Mouse (Mus musculus) embryonic fibroblast, embryonic 13.5 days (primary cell): ENCODE measurements at regions not wholly inside any gene's neighbourhood (a gene's known extent, or its start where the extent isn't known, plus 50 kb on each side); places are given as distances from the start of the nearest gene placed in this dataset.

Experiments used
- CTCF ChIP-seq: IDR thresholded peaks from 2 replicates; pipeline ENCODE4 v1.5.1; 2011; ENCODE audit warnings: mild to moderate bottlenecking, control low read depth, low read length, moderate library complexity, borderline replicate concordance; ENCODE audit not compliant: insufficient read depth
- POLR2A ChIP-seq: IDR thresholded peaks from 2 replicates; pipeline ENCODE4 v1.6.1; 2011; ENCODE audit warnings: low read depth, mild to moderate bottlenecking, control low read depth, low read length, moderate library complexity

DNA sequence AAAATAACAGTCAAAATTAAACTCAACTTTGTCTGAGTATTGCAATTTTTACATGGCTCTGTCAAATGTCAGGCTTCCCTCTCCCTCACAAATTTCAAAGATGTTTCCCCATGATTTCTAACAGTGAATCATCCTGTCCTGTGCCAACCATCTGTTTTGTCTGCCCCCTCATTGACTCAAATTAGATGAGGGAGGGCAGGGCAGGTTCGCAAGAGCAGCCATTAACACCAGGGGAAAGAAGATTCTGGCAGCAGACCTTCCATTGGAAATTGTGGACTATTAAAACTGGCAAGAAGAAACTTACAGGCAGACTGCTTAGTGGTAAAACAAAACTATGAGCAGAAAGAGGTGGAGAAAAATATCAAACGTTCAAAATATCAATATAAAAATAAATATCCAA, 1277.0 kb upstream of the Zeb2 start:
- no peak for TF ChIP-seq POLR2A
- no peak for TF ChIP-seq CTCF
